Mouse (Mus musculus): ENCODE measurements around the gene Psip1. TPM values are rescaled to one million over a fixed set of nuclear protein-coding genes. Genes with fewer than 3 reads are reported as not detected.
"Not testable (repeated sequence)": the region's sequence is repeated elsewhere in the genome, so short reads cannot be mapped to it uniquely, and the experiment has no call there.

Psip1 gene
- total and polyA plus RNA-seq, 3 experiments: 54.0 to 161 (median 68.1) TPM

GRCm38 (mm10) chr4:83500154-83501036 lies 14.1 kb upstream of the Psip1 start:
- Histone ChIP-seq H3K4me3 (ENCODE audit: control insufficient read depth in 1 of 2, insufficient read depth in 1 of 2, low read depth in 2 of 2, low read length in 2 of 2) (no peak overlapping the region), H3K9me3 (replicated peaks; ENCODE audit: insufficient read depth, low read length) (no peaks in the 10 kb centered on the region), H3K27ac (ENCODE audit: control insufficient read depth, low read depth, low read length) (no peak overlapping the region), H3K79me2 (ENCODE audit: control insufficient read depth, insufficient read depth, low read length, poor library complexity) (no peaks in the 10 kb centered on the region), H3K36me3 (ENCODE audit: control insufficient read depth in 1 of 2, insufficient read depth in 2 of 2, low read length in 2 of 2) (no peaks in the 10 kb centered on the region), H3K9ac (ENCODE audit: control insufficient read depth, low read depth, low read length, poor library complexity, severe bottlenecking) (no peak overlapping the region), H3K27me3 (ENCODE audit: control insufficient read depth in 1 of 2, insufficient read depth in 2 of 2, low read length in 2 of 2) (no peaks in the 10 kb centered on the region), H3K4me1 (ENCODE audit: control insufficient read depth in 1 of 2, insufficient read depth in 2 of 2, low read length in 2 of 2) (peaks cover 0 to 2% of the 10 kb centered on the region in 2 experiments; a peak in 1 of 4 replicates)
- DNase-seq (ENCODE audit: low read depth, low spot score): no peak
- TF ChIP-seq RCOR1 (IDR thresholded peaks at IDR 0.05; ENCODE audit: low read depth, low read length): no peak
- TF ChIP-seq POLR2A (IDR thresholded peaks at IDR 0.05; ENCODE audit: control insufficient read depth in 1 of 2, insufficient read depth in 1 of 2, low read depth in 1 of 2, low read length in 2 of 2, poor library complexity in 1 of 2): no peak
- TF ChIP-seq NRF1 (IDR thresholded peaks at IDR 0.05; ENCODE audit: insufficient read depth, low read depth, low read length, poor library complexity, severe bottlenecking): no peak
- TF ChIP-seq MXI1 (IDR thresholded peaks at IDR 0.05; ENCODE audit: low read depth, low read length): no peak
- no peak for TF ChIP-seq MYC (IDR thresholded peaks at IDR 0.05; ENCODE audit: low read depth, low read length)
- no peak for TF ChIP-seq CHD2 (IDR thresholded peaks at IDR 0.05; ENCODE audit: low read length)

- H3K9me3 ChIP-seq (replicated peaks; ENCODE audit: insufficient read depth, low read length); H3K79me2 ChIP-seq (ENCODE audit: control insufficient read depth, insufficient read depth, low read length, poor library complexity); H3K27me3 ChIP-seq (ENCODE audit: control insufficient read depth in 1 of 2, insufficient read depth in 2 of 2, low read length in 2 of 2); H3K4me1 ChIP-seq (ENCODE audit: control insufficient read depth in 1 of 2, insufficient read depth in 2 of 2, low read length in 2 of 2); H3K9ac ChIP-seq (ENCODE audit: control insufficient read depth, low read depth, low read length, poor library complexity, severe bottlenecking); H3K27ac ChIP-seq (ENCODE audit: control insufficient read depth, low read depth, low read length); DNase-seq (ENCODE audit: low read depth, low spot score); H3K4me3 ChIP-seq (ENCODE audit: control insufficient read depth in 1 of 2, insufficient read depth in 1 of 2, low read depth in 2 of 2, low read length in 2 of 2); H3K36me3 ChIP-seq (ENCODE audit: control insufficient read depth in 1 of 2, insufficient read depth in 2 of 2, low read length in 2 of 2): not testable (repeated sequence)
Observed at GRCm38 (mm10) chr4:83497013-83497412, 10.8 kb upstream of the Psip1 start.

- Histone ChIP-seq H3K9me3 (replicated peaks; ENCODE audit: insufficient read depth, low read length) (no peaks in the 10 kb centered on the region), H3K27ac (ENCODE audit: control insufficient read depth, low read depth, low read length) (no peak overlapping the region), H3K36me3 (ENCODE audit: control insufficient read depth in 1 of 2, insufficient read depth in 2 of 2, low read length in 2 of 2) (no peaks in the 10 kb centered on the region), H3K79me2 (ENCODE audit: control insufficient read depth, insufficient read depth, low read length, poor library complexity) (no peaks in the 10 kb centered on the region), H3K27me3 (ENCODE audit: control insufficient read depth in 1 of 2, insufficient read depth in 2 of 2, low read length in 2 of 2) (no peaks in the 10 kb centered on the region), H3K9ac (ENCODE audit: control insufficient read depth, low read depth, low read length, poor library complexity, severe bottlenecking) (no peak overlapping the region), H3K4me1 (ENCODE audit: control insufficient read depth in 1 of 2, insufficient read depth in 2 of 2, low read length in 2 of 2) (peaks cover 0 to under 1% of the 10 kb centered on the region in 2 experiments; a peak in 1 of 4 replicates), H3K4me3 (ENCODE audit: control insufficient read depth in 1 of 2, insufficient read depth in 1 of 2, low read depth in 2 of 2, low read length in 2 of 2) (no peak overlapping the region)
- peak; percentile 44 for DNase-seq (ENCODE audit: low read depth, low spot score)
- TF ChIP-seq SMC3 (IDR thresholded peaks at IDR 0.05; ENCODE audit: low read depth, low read length) (peak; percentile 30; the same call in 1 of the 2 replicates), MXI1 (IDR thresholded peaks at IDR 0.05; ENCODE audit: low read depth, low read length) (no peak), ZNF384 (IDR thresholded peaks at IDR 0.05; ENCODE audit: low read depth, low read length) (0 out of 2 replicates have a peak, but pooled peaks have one; percentile 29), CTCF (IDR thresholded peaks at IDR 0.05 in 2 of 3, conservative IDR thresholded peaks at IDR 0.05 in 1 of 3; ENCODE audit: control insufficient read depth in 1 of 3, insufficient read depth in 1 of 3, low read depth in 2 of 3, low read length in 3 of 3, poor library complexity in 1 of 3, severe bottlenecking in 1 of 3) (peak in 2 of 3 experiments; percentile 21 to 39; a peak in 3 of 6 replicates), RAD21 (IDR thresholded peaks at IDR 0.05; ENCODE audit: low read depth, low read length) (peak; percentile 25), ZC3H11A (IDR thresholded peaks at IDR 0.05; ENCODE audit: low read depth, low read length) (0 out of 2 replicates have a peak, but pooled peaks have one; percentile 18)
Observed at GRCm38 (mm10) chr4:83493112-83493511, 6.9 kb upstream of the Psip1 start.

Data from MEL (cell line).